Mouse (Mus musculus): ENCODE measurements around the gene Mob3c. TPM values are rescaled to one million over a fixed set of nuclear protein-coding genes. Genes with fewer than 3 reads are reported as not detected.

Mob3c gene
- polyA plus RNA-seq, 1 experiment from 2014 or later: 14.4 TPM

Other genes with a start within 250 kb of the Mob3c start
- gene Cyp4a32, start 227.1 kb upstream of the Mob3c start, polyA plus RNA-seq (2015; fragmentation: Nextera tagmentation; extraction: Ambion mirVana): not detected in 2 replicates
- 0.08 and 0.36 TPM in 2 replicates for gene Cyp4b1, start 180.4 kb upstream of the Mob3c start, polyA plus RNA-seq (2015; fragmentation: Nextera tagmentation; extraction: Ambion mirVana)
- 31.6 and 32.1 TPM in 2 replicates for gene Efcab14, start 90.3 kb upstream of the Mob3c start, polyA plus RNA-seq (2015; fragmentation: Nextera tagmentation; extraction: Ambion mirVana)
- gene Tex38, start 47.1 kb upstream of the Mob3c start, polyA plus RNA-seq (2015; fragmentation: Nextera tagmentation; extraction: Ambion mirVana): 0.31 and 0.50 TPM in 2 replicates
- 60.5 and 60.8 TPM in 2 replicates for gene Atpaf1, start 43.3 kb upstream of the Mob3c start, polyA plus RNA-seq (2015; fragmentation: Nextera tagmentation; extraction: Ambion mirVana)
- gene Mknk1, start 11.1 kb downstream of the Mob3c start, polyA plus RNA-seq (2015; fragmentation: Nextera tagmentation; extraction: Ambion mirVana): 29.6 and 32.9 TPM in 2 replicates
- gene Kncn, start 56.3 kb downstream of the Mob3c start, polyA plus RNA-seq (2015; fragmentation: Nextera tagmentation; extraction: Ambion mirVana): not detected in 2 replicates
- gene 6430628N08Rik, start 62.6 kb downstream of the Mob3c start, polyA plus RNA-seq (2015; fragmentation: Nextera tagmentation; extraction: Ambion mirVana): not detected in 2 replicates
- gene Dmbx1, start 111.8 kb downstream of the Mob3c start, polyA plus RNA-seq (2015; fragmentation: Nextera tagmentation; extraction: Ambion mirVana): 0.18 TPM in 1 of 2 replicates, not detected in the other
- gene Faah, start 189.8 kb downstream of the Mob3c start, polyA plus RNA-seq (2015; fragmentation: Nextera tagmentation; extraction: Ambion mirVana): 0.61 and 0.75 TPM in 2 replicates
- 19.8 and 20.0 TPM in 2 replicates for gene Nsun4, start 225.8 kb downstream of the Mob3c start, polyA plus RNA-seq (2015; fragmentation: Nextera tagmentation; extraction: Ambion mirVana)
- 456 and 481 TPM in 2 replicates for gene Uqcrh, start 247.0 kb downstream of the Mob3c start, polyA plus RNA-seq (2015; fragmentation: Nextera tagmentation; extraction: Ambion mirVana)
- 83.1 and 86.8 TPM in 2 replicates for gene Lrrc41, start 247.2 kb downstream of the Mob3c start, polyA plus RNA-seq (2015; fragmentation: Nextera tagmentation; extraction: Ambion mirVana)

Measured in limb, embryonic 13.5 days (tissue).